Mouse (Mus musculus) lung, embryonic 14.5 days (tissue): ENCODE measurements around the gene Dcakd. TPM values are rescaled to one million over a fixed set of nuclear protein-coding genes. Genes with fewer than 3 reads are reported as not detected.
A peak's percentile ranks its signal among the peaks of the same experiment; 100 is the strongest.
"Not testable (repeated sequence)": the region's sequence is repeated elsewhere in the genome, so short reads cannot be mapped to it uniquely, and the experiment has no call there.

Source experiments
- ATAC-seq: fragments of 200-750 bp; cut with Nextera tagmentation; 2 replicates; pipeline ENCODE4 v1.8.0; 2017; ENCODE audit warnings: mild to moderate bottlenecking, moderate TSS enrichment, moderate library complexity; ENCODE audit not compliant: insufficient read depth
- DNase-seq: peaks from one replicate; pipeline ENCODE4 v3.0.0-alpha.2; 2015
- H3K27ac ChIP-seq: fragments of 300-500 bp; sonication (generic); 2 replicates; pipeline ENCODE4 v1.5.1; 2014; ENCODE audit warnings: low read depth, mild to moderate bottlenecking, moderate library complexity
- H3K27me3 ChIP-seq: fragments of 300-500 bp; sonication (generic); 2 replicates; pipeline ENCODE4 v1.6.1; 2014; ENCODE audit warnings: low read length, control low read depth; ENCODE audit not compliant: insufficient read depth
- H3K36me3 ChIP-seq: fragments of 300-500 bp; sonication (generic); 2 replicates; pipeline ENCODE4 v1.6.1; 2014; ENCODE audit warnings: control low read depth; ENCODE audit not compliant: insufficient read depth
- H3K4me1 ChIP-seq: fragments of 300-500 bp; sonication (generic); 2 replicates; pipeline ENCODE4 v1.6.1; 2014; ENCODE audit warnings: antibody characterized with exemption, control low read depth; ENCODE audit not compliant: insufficient read depth
- H3K4me2 ChIP-seq: fragments of 300-500 bp; sonication (generic); 2 replicates; pipeline ENCODE4 v1.6.1; 2014; ENCODE audit warnings: mild to moderate bottlenecking
- H3K4me3 ChIP-seq: fragments of 300-500 bp; sonication (generic); 2 replicates; pipeline ENCODE4 v1.5.1; 2014; ENCODE audit warnings: low read depth, low read length
- H3K9ac ChIP-seq: fragments of 300-500 bp; sonication (generic); 2 replicates; pipeline ENCODE4 v1.6.1; 2014
- H3K9me3 ChIP-seq: fragments of 300-500 bp; sonication (generic); 2 replicates; pipeline ENCODE4 v1.6.1; 2016; ENCODE audit warnings: low read depth, low read length, control low read depth
- CTCF ChIP-seq: IDR thresholded peaks from 2 replicates; pipeline ENCODE4 v1.5.1; 2016; ENCODE audit warnings: antibody characterized with exemption, low read depth
- WGBS: fragments of 180-500 bp; shearing (Covaris S2); extraction: QIAGEN DNeasy Blood & Tissue Kit; methylation state at CpG from one replicate; pipeline ENCODE4 v1.1.7; 2014; 5-methylcytosine and 5-hydroxymethylcytosine counted together
- polyA plus RNA-seq: library from polyadenylated mRNA; unstranded; fragments of >200 nt; fragmentation: Nextera tagmentation; extraction: Ambion mirVana; gene quantifications from 2 replicates; pipeline ENCODE4 v1.2.1, GENCODE M21; 2014

Gene Dcakd
- polyA plus RNA-seq, 1 experiment from 2014 or later: 225 TPM

- no peak for DNase-seq
- Histone ChIP-seq H3K4me1 (no peaks in the 10 kb centered on the region), H3K4me3 (no peak overlapping the region), H3K27ac (no peak overlapping the region), H3K27me3 (peaks cover 13% of the 10 kb centered on the region; the same call in 1 of the 2 replicates), H3K36me3 (no peaks in the 10 kb centered on the region), H3K9me3 (no peaks in the 10 kb centered on the region), H3K9ac (no peak overlapping the region), H3K4me2 (no peak overlapping the region)
- WGBS: 83% methylated on average over 9 of the region's 9 CpGs
- ATAC-seq: no peak
- no peak for TF ChIP-seq CTCF
Observed at GRCm38 (mm10) chr11:102984086-102984485, 44.0 kb downstream of the Dcakd start.

- ATAC-seq (no peak), DNase-seq (no peak)
- Histone ChIP-seq H3K4me1 (no peaks in the 10 kb centered on the region; the same call in 1 of the 2 replicates), H3K27ac (no peak overlapping the region), H3K27me3 (no peaks in the 10 kb centered on the region), H3K4me2 (no peak overlapping the region), H3K4me3 (no peak overlapping the region), H3K9ac (no peak overlapping the region), H3K9me3 (no peaks in the 10 kb centered on the region), H3K36me3 (no peaks in the 10 kb centered on the region)
- WGBS: 34% methylated on average over 10 of the region's 10 CpGs
- no peak for TF ChIP-seq CTCF
Observed at GRCm38 (mm10) chr11:102981151-102981890, 46.8 kb downstream of the Dcakd start.

- no peaks in the 10 kb centered on the region for H3K9me3 ChIP-seq
- no peak overlapping the region for H3K9ac ChIP-seq
- no peak overlapping the region for H3K4me2 ChIP-seq
- no peak overlapping the region for H3K27ac ChIP-seq
- TF ChIP-seq CTCF: no peak
- H3K4me1 ChIP-seq: no peaks in the 10 kb centered on the region; the same call in 1 of the 2 replicates
- DNase-seq: no peak
- no peak overlapping the region for H3K4me3 ChIP-seq
- no peaks in the 10 kb centered on the region; the same call in 1 of the 2 replicates for H3K27me3 ChIP-seq
- H3K36me3 ChIP-seq: no peaks in the 10 kb centered on the region
- 26% methylated on average over 6 of the region's 6 CpGs for WGBS
- no peak for ATAC-seq
Observed at GRCm38 (mm10) chr11:102978052-102978666, 50.0 kb downstream of the Dcakd start.

- TF ChIP-seq CTCF: 0 out of 2 replicates have a peak, but pooled peaks have one; percentile 9
- not testable (repeated sequence) for H3K9ac ChIP-seq, ATAC-seq, H3K9me3 ChIP-seq, H3K4me1 ChIP-seq, H3K27ac ChIP-seq, H3K4me2 ChIP-seq, DNase-seq, H3K27me3 ChIP-seq, H3K36me3 ChIP-seq, H3K4me3 ChIP-seq
- 80% methylated on average over 9 of the region's 9 CpGs for WGBS
Observed at GRCm38 (mm10) chr11:102975966-102976365, 52.2 kb downstream of the Dcakd start.

GRCm38 (mm10) chr11:102972326-102972725 lies 55.8 kb downstream of the Dcakd start:
- H3K36me3 ChIP-seq: no peaks in the 10 kb centered on the region
- DNase-seq: no peak
- no peak for TF ChIP-seq CTCF
- H3K9ac ChIP-seq: no peak overlapping the region
- no peaks in the 10 kb centered on the region for H3K4me1 ChIP-seq
- no peak overlapping the region for H3K4me2 ChIP-seq
- no peak overlapping the region for H3K4me3 ChIP-seq
- no peak overlapping the region for H3K27ac ChIP-seq
- H3K27me3 ChIP-seq: no peaks in the 10 kb centered on the region; the same call in 1 of the 2 replicates
- H3K9me3 ChIP-seq: no peaks in the 10 kb centered on the region
- no peak for ATAC-seq
- WGBS: 70% methylated on average over 1 of the region's 1 CpGs

GRCm38 (mm10) chr11:102971604-102972003 lies 56.5 kb downstream of the Dcakd start:
- Histone ChIP-seq H3K9ac (no peak overlapping the region), H3K36me3 (no peaks in the 10 kb centered on the region), H3K4me2 (no peak overlapping the region), H3K4me1 (no peaks in the 10 kb centered on the region), H3K9me3 (no peaks in the 10 kb centered on the region), H3K4me3 (no peak overlapping the region), H3K27me3 (no peaks in the 10 kb centered on the region; the same call in 1 of the 2 replicates), H3K27ac (no peak overlapping the region)
- DNase-seq: peak; percentile 54
- TF ChIP-seq CTCF: no peak
- ATAC-seq: no peak
- WGBS: 30% methylated on average over 5 of the region's 5 CpGs

- H3K27ac ChIP-seq: no peak overlapping the region
- H3K9me3 ChIP-seq: no peaks in the 10 kb centered on the region
- 59% methylated on average over 16 of the region's 16 CpGs for WGBS
- H3K4me1 ChIP-seq: peaks cover 10% of the 10 kb centered on the region
- H3K4me3 ChIP-seq: no peak overlapping the region
- H3K36me3 ChIP-seq: no peaks in the 10 kb centered on the region
- ATAC-seq: peak; percentile 55; the same call in 1 of the 2 replicates
- no peak overlapping the region for H3K9ac ChIP-seq
- no peak overlapping the region for H3K4me2 ChIP-seq
- no peak for DNase-seq
- H3K27me3 ChIP-seq: no peaks in the 10 kb centered on the region; the same call in 1 of the 2 replicates
- no peak for TF ChIP-seq CTCF
Observed at GRCm38 (mm10) chr11:102964547-102965091, 63.5 kb downstream of the Dcakd start.
